Mouse (Mus musculus) embryonic facial prominence, embryonic 11.5 days (tissue): ENCODE measurements around the gene Gba. TPM values are rescaled to one million over a fixed set of nuclear protein-coding genes. Genes with fewer than 3 reads are reported as not detected.

Experiments used
- ATAC-seq: fragments of 200-750 bp; cut with Nextera tagmentation; replicated peaks from 2 replicates; pipeline ENCODE4 v1.8.0; 2017; ENCODE audit warnings: low read depth; ENCODE audit not compliant: insufficient number of reproducible peaks, low FRiP score, low TSS enrichment
- DNase-seq: peaks from one replicate; pipeline ENCODE4 v3.0.0-alpha.2; 2015; ENCODE audit warnings: low spot score
- H3K27ac ChIP-seq: fragments of 300-500 bp; sonication (generic); replicated peaks from 2 replicates; pipeline ENCODE4 v1.5.1; 2014; ENCODE audit warnings: mild to moderate bottlenecking, low read depth, low read length, control low read depth
- H3K27me3 ChIP-seq: fragments of 300-500 bp; sonication (generic); 2 replicates; pipeline ENCODE4 v1.6.1; 2014; ENCODE audit warnings: mild to moderate bottlenecking, low read length, moderate library complexity, mixed read lengths; ENCODE audit not compliant: control insufficient read depth, insufficient read depth
- H3K36me3 ChIP-seq: fragments of 300-500 bp; sonication (generic); replicated peaks from 2 replicates; pipeline ENCODE4 v1.6.1; 2014; ENCODE audit warnings: low read depth, mild to moderate bottlenecking, low read length, moderate library complexity, mixed read lengths; ENCODE audit not compliant: control insufficient read depth, insufficient read depth
- H3K4me1 ChIP-seq: fragments of 300-500 bp; sonication (generic); 2 replicates; pipeline ENCODE4 v1.6.1; 2014; ENCODE audit warnings: low read length, mixed read lengths; ENCODE audit not compliant: control insufficient read depth, insufficient read depth
- H3K4me2 ChIP-seq: fragments of 300-500 bp; sonication (generic); 2 replicates; pipeline ENCODE4 v1.6.1; 2014; ENCODE audit warnings: low read depth, mild to moderate bottlenecking, control low read depth, low read length, moderate library complexity
- H3K4me3 ChIP-seq: fragments of 300-500 bp; sonication (generic); 2 replicates; pipeline ENCODE4 v1.5.1; 2014; ENCODE audit warnings: low read depth, low read length, control low read depth
- H3K9ac ChIP-seq: fragments of 300-500 bp; sonication (generic); replicated peaks from 2 replicates; pipeline ENCODE4 v1.6.1; 2014; ENCODE audit warnings: mild to moderate bottlenecking, control low read depth, low read length
- H3K9me3 ChIP-seq: fragments of 300-500 bp; sonication (generic); replicated peaks from 2 replicates; pipeline ENCODE4 v1.6.1; 2016; ENCODE audit warnings: mild to moderate bottlenecking, low read length, inconsistent platforms, mixed read lengths; ENCODE audit not compliant: control insufficient read depth
- WGBS: fragments of 180-500 bp; shearing (Covaris S2); extraction: QIAGEN DNeasy Blood & Tissue Kit; methylation state at CpG from one replicate; pipeline ENCODE4 v1.1.7; 2014; 5-methylcytosine and 5-hydroxymethylcytosine counted together
- polyA plus RNA-seq: library from polyadenylated mRNA; unstranded; fragments of >200 nt; fragmentation: Nextera tagmentation; extraction: Ambion mirVana; gene quantifications from 2 replicates; pipeline ENCODE4 v1.2.1, GENCODE M21; 2014

The Gba gene
- polyA plus RNA-seq, 1 experiment from 2014 or later = 34.6 TPM

GRCm38 (mm10) chr3:89163643-89164245, 39.0 kb upstream of the Gba start:
- Histone ChIP-seq H3K4me2 (no peak overlapping the region; the same call in 1 of the 2 replicates), H3K9ac (no peak overlapping the region; the same call in 1 of the 2 replicates), H3K27me3 (no peaks in the 10 kb centered on the region; the same call in 1 of the 2 replicates), H3K4me1 (peaks cover 2% of the 10 kb centered on the region; the same call in 1 of the 2 replicates), H3K4me3 (peak overlapping the region; percentile 78), H3K9me3 (no peaks in the 10 kb centered on the region), H3K36me3 (peaks cover 6% of the 10 kb centered on the region), H3K27ac (no peak overlapping the region)
- DNase-seq (no peak), ATAC-seq (no peak)
- WGBS = 77% methylated on average over 5 of the region's 5 CpGs

GRCm38 (mm10) chr3:89164506-89165267, 38.0 kb upstream of the Gba start, which contains the start of gene Clk2:
Gene Clk2, plus strand, starts transcription at chr3:89164795.
- peak within 1 kb of the TSS; percentile 93 for H3K9ac ChIP-seq
- H3K36me3 ChIP-seq = peaks cover 14% of the 10 kb centered on the region
- H3K4me2 ChIP-seq = peak within 1 kb of the TSS; percentile 63
- ATAC-seq (peak; percentile 96), DNase-seq (peak; percentile 96)
- no peaks in the 10 kb centered on the region for H3K9me3 ChIP-seq
- H3K27ac ChIP-seq = peak within 1 kb of the TSS; percentile 90
- under 1% methylated on average over 67 of the region's 79 CpGs for WGBS
- H3K4me1 ChIP-seq = peaks cover 2% of the 10 kb centered on the region; the same call in 1 of the 2 replicates
- H3K27me3 ChIP-seq = no peaks in the 10 kb centered on the region; the same call in 1 of the 2 replicates
- peak within 1 kb of the TSS; percentile 78 for H3K4me3 ChIP-seq

GRCm38 (mm10) chr3:89165268-89165870, 37.4 kb upstream of the Gba start:
- Histone ChIP-seq H3K4me1 (peaks cover 2% of the 10 kb centered on the region; the same call in 1 of the 2 replicates), H3K4me2 (peak overlapping the region; percentile 63), H3K27ac (peak overlapping the region; percentile 90), H3K9me3 (no peaks in the 10 kb centered on the region), H3K36me3 (peaks cover 19% of the 10 kb centered on the region), H3K4me3 (peak overlapping the region; percentile 78), H3K9ac (peak overlapping the region; percentile 93), H3K27me3 (no peaks in the 10 kb centered on the region; the same call in 1 of the 2 replicates)
- ATAC-seq (no peak; the same call in 1 of the 2 replicates), DNase-seq (no peak)
- WGBS = 15% methylated on average over 12 of the region's 12 CpGs

GRCm38 (mm10) chr3:89166945-89167344, 35.8 kb upstream of the Gba start:
- Histone ChIP-seq H3K4me3 (no peak overlapping the region), H3K27me3 (no peaks in the 10 kb centered on the region; the same call in 1 of the 2 replicates), H3K9me3 (no peaks in the 10 kb centered on the region), H3K36me3 (peaks cover 22% of the 10 kb centered on the region), H3K4me2 (no peak overlapping the region), H3K27ac (no peak overlapping the region), H3K4me1 (peaks cover 2% of the 10 kb centered on the region; the same call in 1 of the 2 replicates), H3K9ac (no peak overlapping the region)
- ATAC-seq = no peak
- no peak for DNase-seq
- WGBS = 94% methylated on average over 19 of the region's 19 CpGs

GRCm38 (mm10) chr3:89174844-89175243, 27.9 kb upstream of the Gba start:
- Histone ChIP-seq H3K27me3 (no peaks in the 10 kb centered on the region), H3K4me1 (peaks cover 3% of the 10 kb centered on the region; the same call in 1 of the 2 replicates), H3K36me3 (peaks cover 27% of the 10 kb centered on the region), H3K9ac (no peak overlapping the region), H3K27ac (no peak overlapping the region), H3K9me3 (no peaks in the 10 kb centered on the region), H3K4me3 (no peak overlapping the region), H3K4me2 (no peak overlapping the region)
- DNase-seq = no peak
- no peak for ATAC-seq
- 89% methylated on average over 11 of the region's 11 CpGs for WGBS

- Histone ChIP-seq H3K4me3 (no peak overlapping the region), H3K4me2 (no peak overlapping the region), H3K36me3 (peaks cover 23% of the 10 kb centered on the region), H3K9me3 (no peaks in the 10 kb centered on the region), H3K27me3 (no peaks in the 10 kb centered on the region), H3K4me1 (peaks cover 3% of the 10 kb centered on the region; the same call in 1 of the 2 replicates), H3K27ac (no peak overlapping the region), H3K9ac (no peak overlapping the region)
- 94% methylated on average over 10 of the region's 10 CpGs for WGBS
- DNase-seq (no peak), ATAC-seq (no peak)
Measured at GRCm38 (mm10) chr3:89175544-89175943, 27.2 kb upstream of the Gba start.

- Histone ChIP-seq H3K27ac (no peak overlapping the region), H3K4me2 (no peak overlapping the region), H3K27me3 (no peaks in the 10 kb centered on the region), H3K9ac (no peak overlapping the region), H3K4me3 (no peak overlapping the region), H3K36me3 (peaks cover 22% of the 10 kb centered on the region), H3K9me3 (no peaks in the 10 kb centered on the region), H3K4me1 (peaks cover 3% of the 10 kb centered on the region; the same call in 1 of the 2 replicates)
- no peak for DNase-seq
- WGBS = 87% methylated on average over 7 of the region's 7 CpGs
- ATAC-seq = no peak
Measured at GRCm38 (mm10) chr3:89176421-89176820, 26.3 kb upstream of the Gba start.
